Mouse (Mus musculus): ENCODE measurements around the gene Emilin2.

- TF ChIP-seq POLR2A (IDR thresholded peaks at IDR 0.05; ENCODE audit: low read depth, low read length) (no peak), CTCF (IDR thresholded peaks at IDR 0.05; ENCODE audit: extremely low read depth, insufficient read length, insufficient replicate concordance, low read depth, low read length) (no peak)
Observed at GRCm38 (mm10) chr17:71285929-71286328, 25.8 kb downstream of the Emilin2 start.

Data from small intestine, adult 2 months (tissue).